Mouse (Mus musculus) lung, embryonic 14.5 days (tissue): ENCODE results near the gene Myo1g. TPM values are rescaled to one million over a fixed set of nuclear protein-coding genes. Genes with fewer than 3 reads are reported as not detected.
A peak's percentile ranks its signal among the peaks of the same experiment; 100 is the strongest.

Experiments
- ATAC-seq: fragments of 200-750 bp; cut with Nextera tagmentation; 2 replicates; pipeline ENCODE4 v1.8.0; 2017; ENCODE audit warnings: mild to moderate bottlenecking, moderate TSS enrichment, moderate library complexity; ENCODE audit not compliant: insufficient read depth
- DNase-seq: peaks from one replicate; pipeline ENCODE4 v3.0.0-alpha.2; 2015
- H3K27ac ChIP-seq: fragments of 300-500 bp; sonication (generic); 2 replicates; pipeline ENCODE4 v1.5.1; 2014; ENCODE audit warnings: low read depth, mild to moderate bottlenecking, moderate library complexity
- H3K27me3 ChIP-seq: fragments of 300-500 bp; sonication (generic); 2 replicates; pipeline ENCODE4 v1.6.1; 2014; ENCODE audit warnings: low read length, control low read depth; ENCODE audit not compliant: insufficient read depth
- H3K36me3 ChIP-seq: fragments of 300-500 bp; sonication (generic); 2 replicates; pipeline ENCODE4 v1.6.1; 2014; ENCODE audit warnings: control low read depth; ENCODE audit not compliant: insufficient read depth
- H3K4me1 ChIP-seq: fragments of 300-500 bp; sonication (generic); 2 replicates; pipeline ENCODE4 v1.6.1; 2014; ENCODE audit warnings: antibody characterized with exemption, control low read depth; ENCODE audit not compliant: insufficient read depth
- H3K4me2 ChIP-seq: fragments of 300-500 bp; sonication (generic); 2 replicates; pipeline ENCODE4 v1.6.1; 2014; ENCODE audit warnings: mild to moderate bottlenecking
- H3K4me3 ChIP-seq: fragments of 300-500 bp; sonication (generic); 2 replicates; pipeline ENCODE4 v1.5.1; 2014; ENCODE audit warnings: low read depth, low read length
- H3K9ac ChIP-seq: fragments of 300-500 bp; sonication (generic); 2 replicates; pipeline ENCODE4 v1.6.1; 2014
- H3K9me3 ChIP-seq: fragments of 300-500 bp; sonication (generic); 2 replicates; pipeline ENCODE4 v1.6.1; 2016; ENCODE audit warnings: low read depth, low read length, control low read depth
- CTCF ChIP-seq: IDR thresholded peaks from 2 replicates; pipeline ENCODE4 v1.5.1; 2016; ENCODE audit warnings: antibody characterized with exemption, low read depth
- WGBS: fragments of 180-500 bp; shearing (Covaris S2); extraction: QIAGEN DNeasy Blood & Tissue Kit; methylation state at CpG from one replicate; pipeline ENCODE4 v1.1.7; 2014; 5-methylcytosine and 5-hydroxymethylcytosine counted together
- polyA plus RNA-seq: library from polyadenylated mRNA; unstranded; fragments of >200 nt; fragmentation: Nextera tagmentation; extraction: Ambion mirVana; gene quantifications from 2 replicates; pipeline ENCODE4 v1.2.1, GENCODE M21; 2014

The Myo1g gene
- polyA plus RNA-seq, 1 experiment from 2014 or later: 1.2 TPM

DNA sequence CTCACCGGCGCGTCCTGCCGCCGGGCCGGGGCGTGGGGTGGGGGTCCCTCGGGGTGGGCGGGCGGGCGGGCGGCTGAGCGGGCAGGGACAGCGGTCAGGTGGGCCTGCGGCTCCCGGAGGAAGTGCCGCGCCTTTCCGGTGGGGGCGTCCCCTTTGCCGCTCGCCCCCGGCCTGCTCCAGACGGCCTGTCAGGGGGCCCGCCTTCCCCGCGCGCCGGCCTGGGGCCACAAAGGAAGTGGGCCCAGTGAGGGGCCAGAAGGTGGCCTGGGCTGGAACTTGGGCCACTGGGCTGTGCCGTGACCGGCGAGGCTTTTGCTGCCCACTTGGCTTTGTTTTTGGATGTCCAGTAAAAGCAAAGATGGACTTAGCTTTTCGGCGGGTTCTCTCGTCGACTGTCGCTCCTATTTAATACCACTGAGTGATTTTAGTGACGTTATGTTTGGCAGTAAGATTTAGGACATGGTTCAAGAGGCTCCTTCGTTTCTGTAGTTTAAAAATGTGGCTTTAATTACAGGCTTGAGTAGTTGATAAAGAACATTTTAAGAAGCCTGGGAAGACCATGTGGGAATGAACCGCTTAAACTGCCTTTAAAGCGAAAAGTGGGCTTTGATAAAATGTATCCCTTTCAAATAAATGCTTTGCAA lies 26.4 kb upstream of the Myo1g start:
- DNase-seq: peak; percentile 79
- Histone ChIP-seq H3K27ac (peak overlapping the region; percentile 99), H3K4me3 (peak overlapping the region; percentile 78), H3K4me2 (peak overlapping the region; percentile 80), H3K36me3 (peaks cover 7% of the 10 kb centered on the region; the same call in 1 of the 2 replicates), H3K27me3 (no peaks in the 10 kb centered on the region), H3K9me3 (no peaks in the 10 kb centered on the region), H3K9ac (peak overlapping the region; percentile 81), H3K4me1 (peaks cover 5% of the 10 kb centered on the region)
- no peak for TF ChIP-seq CTCF
- ATAC-seq: peak; percentile 77
- under 1% methylated on average over 30 of the region's 41 CpGs for WGBS

DNA sequence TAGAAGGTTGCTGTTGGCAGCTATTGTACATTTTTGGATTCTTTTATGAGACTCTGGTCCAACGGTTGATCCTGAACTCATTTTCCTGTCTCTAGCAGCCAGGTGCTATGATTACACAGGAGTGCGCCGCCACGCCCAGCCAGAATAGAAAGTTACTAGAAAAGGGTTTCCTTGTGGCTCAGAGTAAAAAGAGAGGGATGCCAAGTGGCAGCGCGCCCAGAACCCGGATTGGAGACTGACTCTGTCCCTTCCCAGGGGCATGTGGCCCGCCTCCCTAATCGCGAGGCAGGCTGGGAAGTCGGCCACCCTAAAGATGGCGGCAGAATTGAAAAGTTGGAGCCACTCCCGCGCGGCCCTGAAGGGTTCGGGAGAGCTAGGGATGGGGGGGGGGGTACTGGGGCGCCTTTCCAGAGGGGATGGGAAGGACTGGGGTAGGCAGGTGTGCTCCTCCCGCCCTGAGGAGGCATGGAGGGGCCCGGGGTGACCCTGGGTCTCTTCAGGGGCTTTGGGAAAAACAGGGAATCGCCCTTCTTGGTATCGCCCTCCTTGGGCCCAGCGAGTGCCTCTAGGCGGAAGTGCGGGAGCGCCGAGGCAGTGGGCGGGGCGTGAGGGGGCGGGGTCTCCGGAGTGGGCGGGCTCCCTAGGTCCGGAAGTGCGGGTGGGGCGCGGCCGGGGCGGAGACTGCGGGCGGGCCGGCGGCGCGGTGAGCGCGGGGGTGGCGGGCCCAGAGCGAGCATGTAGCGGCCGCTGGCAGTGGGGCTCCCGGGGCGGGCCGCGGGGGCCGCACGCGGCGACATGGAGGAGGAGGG lies 25.6 kb upstream of the Myo1g start, which contains the start of gene Ccm2:
Ccm2 (plus strand) TSS at position 683 of the 809 bp plus-strand sequence.
- no peaks in the 10 kb centered on the region for H3K27me3 ChIP-seq
- peak; percentile 99 for DNase-seq
- TF ChIP-seq CTCF: no peak
- H3K9ac ChIP-seq: peak within 1 kb of the TSS; percentile 81
- under 1% methylated on average over 54 of the region's 57 CpGs for WGBS
- peak within 1 kb of the TSS; percentile 80 for H3K4me2 ChIP-seq
- H3K36me3 ChIP-seq: peaks cover 7% of the 10 kb centered on the region; the same call in 1 of the 2 replicates
- H3K9me3 ChIP-seq: no peaks in the 10 kb centered on the region
- peaks cover 5% of the 10 kb centered on the region for H3K4me1 ChIP-seq
- peak; percentile 95 for ATAC-seq
- peak within 1 kb of the TSS; percentile 78 for H3K4me3 ChIP-seq
- peak within 1 kb of the TSS; percentile 99 for H3K27ac ChIP-seq

- no peak; the same call in 1 of the 2 replicates for ATAC-seq
- Histone ChIP-seq H3K9me3 (no peaks in the 10 kb centered on the region), H3K4me1 (peaks cover 5% of the 10 kb centered on the region), H3K27me3 (no peaks in the 10 kb centered on the region), H3K36me3 (0 out of 2 replicates have a peak, but pooled peaks cover 6% of the 10 kb centered on the region), H3K4me3 (peak overlapping the region; percentile 78), H3K9ac (peak overlapping the region; percentile 81), H3K4me2 (peak overlapping the region; percentile 80), H3K27ac (peak overlapping the region; percentile 99)
- TF ChIP-seq CTCF: no peak
- WGBS: 27% methylated on average over 3 of the region's 3 CpGs
- no peak for DNase-seq
Measured at GRCm38 (mm10) chr11:6545857-6546192, 25.1 kb upstream of the Myo1g start.

GRCm38 (mm10) chr11:6545186-6545856 lies 24.6 kb upstream of the Myo1g start:
- H3K36me3 ChIP-seq: 0 out of 2 replicates have a peak, but pooled peaks cover under 1% of the 10 kb centered on the region
- WGBS: 92% methylated on average over 4 of the region's 4 CpGs
- H3K9ac ChIP-seq: no peak overlapping the region
- peak overlapping the region; percentile 80 for H3K4me2 ChIP-seq
- no peaks in the 10 kb centered on the region for H3K9me3 ChIP-seq
- H3K27ac ChIP-seq: peak overlapping the region; percentile 99; the same call in 1 of the 2 replicates
- H3K4me3 ChIP-seq: 0 out of 2 replicates have a peak overlapping the region, but pooled peaks have one; percentile 78
- no peaks in the 10 kb centered on the region for H3K27me3 ChIP-seq
- ATAC-seq (no peak), DNase-seq (no peak)
- H3K4me1 ChIP-seq: peaks cover 5% of the 10 kb centered on the region
- TF ChIP-seq CTCF: no peak

- WGBS: 79% methylated on average over 3 of the region's 3 CpGs
- ATAC-seq (no peak), DNase-seq (no peak)
- Histone ChIP-seq H3K9me3 (no peaks in the 10 kb centered on the region), H3K4me2 (no peak overlapping the region), H3K9ac (no peak overlapping the region), H3K4me3 (no peak overlapping the region), H3K4me1 (peaks cover 5% of the 10 kb centered on the region), H3K36me3 (no peaks in the 10 kb centered on the region), H3K27ac (no peak overlapping the region), H3K27me3 (no peaks in the 10 kb centered on the region)
- no peak for TF ChIP-seq CTCF
Measured at GRCm38 (mm10) chr11:6544683-6545082, 23.9 kb upstream of the Myo1g start.

DNA sequence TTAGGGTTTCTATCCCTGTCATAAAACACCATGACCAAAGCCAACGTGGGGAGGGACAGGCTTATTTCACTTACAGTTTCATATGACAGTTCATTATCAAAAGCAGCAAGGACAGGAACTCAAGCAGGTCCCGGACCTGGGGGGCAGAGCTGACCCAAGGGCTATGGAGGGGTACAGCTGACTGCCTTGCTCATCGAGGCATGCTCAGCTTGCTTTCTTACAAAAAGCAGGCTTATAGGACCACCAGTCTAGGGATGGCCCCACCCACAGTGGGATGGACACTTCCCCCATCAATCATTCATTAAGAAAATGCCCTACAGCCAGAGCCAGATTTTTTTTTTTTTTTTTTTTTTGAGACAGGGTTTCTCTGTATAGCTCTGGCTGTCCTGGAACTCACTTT lies 10.0 kb upstream of the Myo1g start:
- Histone ChIP-seq H3K4me3 (no peak overlapping the region), H3K4me2 (no peak overlapping the region), H3K9ac (no peak overlapping the region), H3K27me3 (no peaks in the 10 kb centered on the region), H3K9me3 (no peaks in the 10 kb centered on the region), H3K4me1 (peaks cover 3% of the 10 kb centered on the region; the same call in 1 of the 2 replicates), H3K27ac (no peak overlapping the region), H3K36me3 (peaks cover 15% of the 10 kb centered on the region)
- DNase-seq (no peak), ATAC-seq (no peak)
- 87% methylated on average over 3 of the region's 3 CpGs for WGBS
- TF ChIP-seq CTCF: no peak
